Mouse (Mus musculus) heart, postnatal 25 days (tissue): ENCODE results near the gene Epor. TPM values are rescaled to one million over a fixed set of nuclear protein-coding genes. Genes with fewer than 3 reads are reported as not detected.
A peak's percentile ranks its signal among the peaks of the same experiment; 100 is the strongest.

Source experiments
- DNase-seq: peaks from one replicate; pipeline ENCODE4 v3.0.0; 2022; ENCODE audit warnings: low spot score
- intact Hi-C: fragments of 180-260 bp; cut with DNase I; formaldehyde crosslinking; loops from one replicate; pipeline ENCODE4 v1.15.1; 2025
- total RNA-seq, 2 experiments: library from RNA; stranded (reverse); gene quantifications; 2 replicates each; pipeline ENCODE4 v1.2.3; 2021

The Epor gene
- total RNA-seq, 2 experiments from 2014 or later = 0.83 to 1.6 TPM

DNA sequence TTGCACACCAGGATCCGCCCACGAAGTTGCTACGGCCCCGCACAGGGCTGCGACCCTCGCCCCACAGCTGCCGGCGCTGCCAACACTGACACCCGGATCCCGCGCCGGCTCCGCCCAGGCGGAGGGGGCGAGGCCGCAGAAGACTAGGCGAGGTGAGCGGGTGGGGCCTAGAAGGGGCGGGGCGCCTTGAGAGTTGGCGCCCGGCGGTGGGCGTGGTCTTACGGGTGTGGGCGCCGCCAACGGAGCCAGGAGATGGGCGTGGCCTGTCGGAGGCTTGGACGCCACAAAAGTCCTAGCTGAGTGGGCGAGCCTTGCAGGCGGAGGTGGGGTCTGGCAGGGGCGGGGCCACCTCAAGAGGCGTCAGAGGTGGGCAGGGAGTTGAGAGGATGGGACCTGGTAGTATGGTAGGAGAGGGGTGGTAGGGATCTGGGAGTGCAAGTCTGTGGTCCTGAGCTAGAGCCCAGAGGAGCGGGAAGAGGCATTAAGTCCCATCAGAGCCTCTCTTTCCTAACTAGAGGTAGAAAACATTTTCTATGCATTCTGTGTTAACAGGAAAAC is 45.2 kb downstream of the Epor start, which contains the start of gene Rab3d:
Rab3d (minus strand) TSS at position 158 of the 558 bp plus-strand sequence.
- intact Hi-C loops = no loop called here
- peak; percentile 91 for DNase-seq

DNA sequence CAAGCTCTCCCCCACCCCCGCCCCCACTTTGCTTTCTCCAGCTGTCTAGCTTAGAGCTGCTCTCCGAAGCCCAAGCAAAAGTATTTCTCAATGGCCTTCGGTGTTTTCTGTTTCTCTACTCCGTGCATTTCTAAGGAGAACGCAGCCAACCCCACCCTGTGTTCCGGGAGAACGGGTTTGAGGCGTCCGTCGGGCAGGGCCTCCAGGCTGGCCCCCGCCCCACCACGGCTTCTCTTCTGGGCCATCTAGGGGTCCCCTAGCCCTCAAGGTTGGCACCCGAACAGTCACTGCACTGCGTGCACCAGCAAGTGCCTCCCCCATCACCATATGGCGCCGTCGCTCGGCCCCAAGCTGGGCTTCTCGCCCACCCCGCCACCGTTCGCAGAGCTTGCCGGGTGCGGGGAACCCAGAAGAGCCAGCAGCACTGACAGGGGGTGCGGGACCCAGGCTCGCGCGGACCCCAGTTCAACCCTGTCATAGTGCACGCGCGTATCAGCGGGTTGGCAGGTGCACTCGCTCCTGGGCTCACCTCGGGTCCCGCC is 45.7 kb downstream of the Epor start:
- intact Hi-C loops = no loop called here
- DNase-seq = no peak

DNA sequence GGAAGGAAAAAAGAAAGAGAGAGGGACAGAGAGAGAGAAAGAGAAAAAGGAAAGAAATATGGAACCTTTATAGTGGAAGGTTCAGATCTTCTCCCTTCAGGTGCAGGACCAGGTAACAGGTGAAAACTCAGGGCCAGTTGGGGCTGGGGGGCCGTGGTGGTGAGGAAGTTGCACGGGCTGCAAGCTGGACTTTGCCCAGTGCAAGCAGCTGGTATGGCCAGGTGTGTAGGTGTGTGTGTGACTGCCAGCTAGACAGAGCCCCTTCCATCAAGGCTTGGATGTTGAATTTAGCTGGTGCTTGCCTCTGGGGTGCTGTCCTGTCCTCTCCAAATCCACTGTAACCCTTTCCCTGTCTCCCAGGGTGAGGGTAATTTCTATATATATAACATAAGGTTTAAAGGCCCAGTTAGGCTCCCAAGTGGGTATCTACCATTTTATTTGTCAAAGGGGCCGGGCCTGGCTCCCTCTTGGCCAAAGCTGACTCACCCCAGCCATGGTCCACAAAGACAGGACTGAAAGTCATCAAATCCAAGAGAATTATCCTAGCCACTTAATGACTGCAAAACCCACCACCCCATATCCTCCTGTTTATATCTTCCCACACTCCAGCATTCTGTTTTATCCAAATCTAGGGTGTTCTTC is 46.3 kb downstream of the Epor start:
- DNase-seq = no peak
- intact Hi-C loops = no loop called here

DNA sequence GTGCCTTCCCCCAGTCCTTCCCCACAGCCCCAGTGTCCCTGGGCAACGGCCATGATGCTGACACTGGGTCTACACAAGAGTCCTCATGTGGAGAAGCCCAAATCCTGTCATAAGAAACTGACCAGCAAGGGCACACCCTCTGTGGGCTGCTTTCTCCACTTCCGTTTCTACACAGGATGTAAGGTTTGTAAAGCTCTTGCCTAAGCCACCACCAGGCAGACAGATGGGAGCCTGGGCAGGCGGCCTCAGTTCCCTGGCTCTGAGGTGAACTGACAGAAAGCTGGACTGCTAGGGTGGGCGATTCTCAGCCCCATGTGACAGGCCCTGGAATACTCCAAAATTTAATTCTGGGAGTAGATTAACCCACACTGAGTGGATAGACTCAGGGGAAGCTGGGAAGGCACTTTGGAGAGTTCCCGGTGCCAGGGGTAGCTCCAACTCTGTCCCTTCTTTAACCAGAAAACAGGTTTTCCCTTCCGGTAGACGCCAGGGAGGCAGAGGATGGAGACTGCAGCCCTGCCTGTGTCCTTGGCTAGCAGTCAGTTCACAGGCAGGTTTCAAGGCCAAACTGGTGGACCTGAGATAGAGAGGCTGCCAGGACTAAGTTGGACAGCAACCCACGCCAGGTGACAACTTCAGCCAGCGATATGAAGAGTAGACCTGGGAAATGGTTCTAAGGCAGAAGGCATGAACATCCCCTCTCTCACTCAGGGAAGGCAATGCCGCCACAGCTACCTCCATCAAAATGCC is 53.7 kb downstream of the Epor start:
- no peak for DNase-seq
- intact Hi-C loops = no loop called here

Other genes with a start within 250 kb of the Epor start
- 1 to 10 TPM; 2.7 to 3.1 TPM for gene Ldlr, start 240.0 kb downstream of the Epor start, total RNA-seq
- 1 to 10 TPM; 3.2 to 4.0 TPM for gene Spc24, start 203.2 kb downstream of the Epor start, total RNA-seq
- gene Kank2, start 164.8 kb downstream of the Epor start, total RNA-seq = 10 to 100 TPM; 52.5 to 58.0 TPM
- gene Angptl8, start 128.0 kb downstream of the Epor start, total RNA-seq = not detected
- 10 to 100 TPM; 34.9 to 36.9 TPM for gene Dock6, start 110.9 kb downstream of the Epor start, total RNA-seq
- 10 to 100 TPM in 1 of 2 experiments, 1 to 10 TPM in 1; 9.2 to 12.1 TPM for gene Rab3d, start 45.3 kb downstream of the Epor start, total RNA-seq
- gene Ccdc159, start 36.0 kb downstream of the Epor start, total RNA-seq = 1 to 10 TPM; 1.8 to 2.8 TPM
- 10 to 100 TPM; 39.4 to 46.2 TPM for gene Tmem205, start 36.0 kb downstream of the Epor start, total RNA-seq
- 1 to 10 TPM; 1.5 to 2.0 TPM for gene Plppr2, start 26.5 kb downstream of the Epor start, total RNA-seq
- 1 to 10 TPM; 5.8 to 7.4 TPM for gene Swsap1, start 7.8 kb downstream of the Epor start, total RNA-seq
- 1 to 10 TPM; 2.0 to 3.2 TPM for gene Rgl3, start 25.9 kb upstream of the Epor start, total RNA-seq
- not detected for gene Ccdc151, start 39.1 kb upstream of the Epor start, total RNA-seq
- 10 to 100 TPM; 63.0 to 71.8 TPM for gene Prkcsh, start 39.3 kb upstream of the Epor start, total RNA-seq
- gene Elavl3, start 88.5 kb upstream of the Epor start, total RNA-seq = under 1 TPM; 0.21 to 0.50 TPM
- not detected for gene Gm49318, start 107.8 kb upstream of the Epor start, total RNA-seq
- 1 to 10 TPM; 4.0 to 4.3 TPM for gene Zfp653, start 107.9 kb upstream of the Epor start, total RNA-seq
- 100 to 1,000 TPM; 103 TPM for gene Ecsit, start 121.9 kb upstream of the Epor start, total RNA-seq
- 10 to 100 TPM in 1 of 2 experiments, 1 to 10 TPM in 1; 7.6 to 10.4 TPM for gene Cnn1, start 135.7 kb upstream of the Epor start, total RNA-seq
- 10 to 100 TPM; 36.8 to 39.8 TPM for gene Elof1, start 153.7 kb upstream of the Epor start, total RNA-seq
- gene Acp5, start 172.2 kb upstream of the Epor start, total RNA-seq = 1 to 10 TPM; 1.6 to 3.5 TPM
- 10 to 100 TPM; 50.3 to 52.6 TPM for gene Pigyl, start 193.3 kb upstream of the Epor start, total RNA-seq
- gene Zfp872, start 224.6 kb upstream of the Epor start, total RNA-seq = under 1 TPM; 0.16 to 0.31 TPM